Mouse (Mus musculus): ENCODE measurements around the gene Wdr34. TPM values are rescaled to one million over a fixed set of nuclear protein-coding genes. Genes with fewer than 3 reads are reported as not detected.

The Wdr34 gene
- polyA plus RNA-seq (2014; fragmentation: Nextera tagmentation; extraction: Ambion mirVana) = 30.1 and 33.9 TPM in 2 replicates

GRCm38 (mm10) chr2:30048699-30049388 is at the start of gene Wdr34:
Wdr34 (minus strand) TSS chr2:30048881.
- H3K27ac ChIP-seq (ENCODE audit: low read depth, low read length) = peak within 1 kb of the TSS; percentile 85
- peak within 1 kb of the TSS; percentile 56 for H3K4me2 ChIP-seq (replicated peaks; ENCODE audit: low read depth, low read length)
- 2% methylated on average over 53 of the region's 54 CpGs for WGBS
- DNase-seq (ENCODE audit: low spot score) (peak; percentile 99), ATAC-seq (ENCODE audit: low FRiP score) (peak; percentile 90)
- H3K9me3 ChIP-seq (ENCODE audit: control insufficient read depth, low read length) = no peaks in the 10 kb centered on the region
- H3K27me3 ChIP-seq (ENCODE audit: control insufficient read depth, insufficient read depth, low read length) = no peaks in the 10 kb centered on the region
- H3K36me3 ChIP-seq (ENCODE audit: control insufficient read depth, insufficient read depth, low read length) = no peaks in the 10 kb centered on the region
- H3K9ac ChIP-seq (ENCODE audit: low read depth, low read length) = peak within 1 kb of the TSS; percentile 71
- H3K4me1 ChIP-seq (replicated peaks; ENCODE audit: control insufficient read depth, insufficient read depth, low read length) = no peaks in the 10 kb centered on the region
- H3K4me3 ChIP-seq (ENCODE audit: low read depth, low read length) = peak within 1 kb of the TSS; percentile 56

GRCm38 (mm10) chr2:30095882-30096527 is 47.3 kb upstream of the Wdr34 start:
- H3K36me3 ChIP-seq (ENCODE audit: control insufficient read depth, insufficient read depth, low read length) = no peaks in the 10 kb centered on the region
- no peaks in the 10 kb centered on the region for H3K27me3 ChIP-seq (ENCODE audit: control insufficient read depth, insufficient read depth, low read length)
- peak; percentile 55 for DNase-seq (ENCODE audit: low spot score)
- H3K9me3 ChIP-seq (ENCODE audit: control insufficient read depth, low read length) = no peaks in the 10 kb centered on the region
- H3K4me2 ChIP-seq (replicated peaks; ENCODE audit: low read depth, low read length) = no peak overlapping the region
- H3K4me1 ChIP-seq (replicated peaks; ENCODE audit: control insufficient read depth, insufficient read depth, low read length) = no peaks in the 10 kb centered on the region; the same call in 1 of the 2 replicates
- no peak overlapping the region for H3K9ac ChIP-seq (ENCODE audit: low read depth, low read length)
- WGBS = 79% methylated on average over 2 of the region's 2 CpGs
- H3K4me3 ChIP-seq (ENCODE audit: low read depth, low read length) = no peak overlapping the region
- no peak overlapping the region for H3K27ac ChIP-seq (ENCODE audit: low read depth, low read length)
- no peak for ATAC-seq (ENCODE audit: low FRiP score)

GRCm38 (mm10) chr2:30094208-30094588 is 45.5 kb upstream of the Wdr34 start:
- DNase-seq (ENCODE audit: low spot score) = peak; percentile 29
- H3K4me2 ChIP-seq (replicated peaks; ENCODE audit: low read depth, low read length) = peak overlapping the region; percentile 75
- H3K4me1 ChIP-seq (replicated peaks; ENCODE audit: control insufficient read depth, insufficient read depth, low read length) = no peaks in the 10 kb centered on the region; the same call in 1 of the 2 replicates
- no peak overlapping the region for H3K27ac ChIP-seq (ENCODE audit: low read depth, low read length)
- H3K36me3 ChIP-seq (ENCODE audit: control insufficient read depth, insufficient read depth, low read length) = no peaks in the 10 kb centered on the region
- ATAC-seq (ENCODE audit: low FRiP score) = no peak
- H3K27me3 ChIP-seq (ENCODE audit: control insufficient read depth, insufficient read depth, low read length) = no peaks in the 10 kb centered on the region
- H3K9me3 ChIP-seq (ENCODE audit: control insufficient read depth, low read length) = no peaks in the 10 kb centered on the region
- peak overlapping the region; percentile 60 for H3K9ac ChIP-seq (ENCODE audit: low read depth, low read length)
- WGBS = 2% methylated on average over 13 of the region's 13 CpGs
- peak overlapping the region; percentile 63 for H3K4me3 ChIP-seq (ENCODE audit: low read depth, low read length)

GRCm38 (mm10) chr2:30093471-30094207 is 45.0 kb upstream of the Wdr34 start, which contains the start of gene Zdhhc12:
Zdhhc12 (minus strand) TSS chr2:30093648.
- DNase-seq (ENCODE audit: low spot score) (peak; percentile 89), ATAC-seq (ENCODE audit: low FRiP score) (peak; percentile 93)
- no peaks in the 10 kb centered on the region for H3K9me3 ChIP-seq (ENCODE audit: control insufficient read depth, low read length)
- peak within 1 kb of the TSS; percentile 75 for H3K4me2 ChIP-seq (replicated peaks; ENCODE audit: low read depth, low read length)
- peak within 1 kb of the TSS; percentile 63 for H3K4me3 ChIP-seq (ENCODE audit: low read depth, low read length)
- no peaks in the 10 kb centered on the region; the same call in 1 of the 2 replicates for H3K4me1 ChIP-seq (replicated peaks; ENCODE audit: control insufficient read depth, insufficient read depth, low read length)
- peak within 1 kb of the TSS; percentile 60 for H3K9ac ChIP-seq (ENCODE audit: low read depth, low read length)
- H3K27me3 ChIP-seq (ENCODE audit: control insufficient read depth, insufficient read depth, low read length) = no peaks in the 10 kb centered on the region
- WGBS = 0% methylated on average over 43 of the region's 51 CpGs
- H3K27ac ChIP-seq (ENCODE audit: low read depth, low read length) = no peak within 1 kb of the TSS
- no peaks in the 10 kb centered on the region for H3K36me3 ChIP-seq (ENCODE audit: control insufficient read depth, insufficient read depth, low read length)

- WGBS = 48% methylated on average over 6 of the region's 6 CpGs
- ATAC-seq (ENCODE audit: low FRiP score) = no peak
- Histone ChIP-seq H3K4me3 (ENCODE audit: low read depth, low read length) (no peak overlapping the region; the same call in 1 of the 2 replicates), H3K4me1 (replicated peaks; ENCODE audit: control insufficient read depth, insufficient read depth, low read length) (no peaks in the 10 kb centered on the region; the same call in 1 of the 2 replicates), H3K9me3 (ENCODE audit: control insufficient read depth, low read length) (no peaks in the 10 kb centered on the region), H3K9ac (ENCODE audit: low read depth, low read length) (no peak overlapping the region; the same call in 1 of the 2 replicates), H3K36me3 (ENCODE audit: control insufficient read depth, insufficient read depth, low read length) (no peaks in the 10 kb centered on the region), H3K27ac (ENCODE audit: low read depth, low read length) (no peak overlapping the region), H3K27me3 (ENCODE audit: control insufficient read depth, insufficient read depth, low read length) (no peaks in the 10 kb centered on the region), H3K4me2 (replicated peaks; ENCODE audit: low read depth, low read length) (peak overlapping the region; percentile 75; the same call in 1 of the 2 replicates)
- DNase-seq (ENCODE audit: low spot score) = peak; percentile 4
Measured at GRCm38 (mm10) chr2:30092280-30092918, 43.7 kb upstream of the Wdr34 start.

- Histone ChIP-seq H3K4me1 (replicated peaks; ENCODE audit: control insufficient read depth, insufficient read depth, low read length) (no peaks in the 10 kb centered on the region; the same call in 1 of the 2 replicates), H3K4me2 (replicated peaks; ENCODE audit: low read depth, low read length) (no peak overlapping the region), H3K9me3 (ENCODE audit: control insufficient read depth, low read length) (no peaks in the 10 kb centered on the region), H3K36me3 (ENCODE audit: control insufficient read depth, insufficient read depth, low read length) (no peaks in the 10 kb centered on the region), H3K27ac (ENCODE audit: low read depth, low read length) (no peak overlapping the region), H3K4me3 (ENCODE audit: low read depth, low read length) (no peak overlapping the region), H3K27me3 (ENCODE audit: control insufficient read depth, insufficient read depth, low read length) (no peaks in the 10 kb centered on the region), H3K9ac (ENCODE audit: low read depth, low read length) (no peak overlapping the region)
- no peak for ATAC-seq (ENCODE audit: low FRiP score)
- 95% methylated on average over 12 of the region's 12 CpGs for WGBS
- DNase-seq (ENCODE audit: low spot score) = no peak
Measured at GRCm38 (mm10) chr2:30091521-30091920, 42.8 kb upstream of the Wdr34 start.

- no peak for ATAC-seq (ENCODE audit: low FRiP score)
- DNase-seq (ENCODE audit: low spot score) = no peak
Measured at GRCm38 (mm10) chr2:30087310-30087709, 38.6 kb upstream of the Wdr34 start.

GRCm38 (mm10) chr2:30084632-30085031 is 36.0 kb upstream of the Wdr34 start:
- Histone ChIP-seq H3K27ac (ENCODE audit: low read depth, low read length) (no peak overlapping the region), H3K4me3 (ENCODE audit: low read depth, low read length) (peak overlapping the region; percentile 10; the same call in 1 of the 2 replicates), H3K9me3 (ENCODE audit: control insufficient read depth, low read length) (no peaks in the 10 kb centered on the region), H3K4me1 (replicated peaks; ENCODE audit: control insufficient read depth, insufficient read depth, low read length) (no peaks in the 10 kb centered on the region), H3K9ac (ENCODE audit: low read depth, low read length) (no peak overlapping the region; the same call in 1 of the 2 replicates), H3K36me3 (ENCODE audit: control insufficient read depth, insufficient read depth, low read length) (no peaks in the 10 kb centered on the region), H3K4me2 (replicated peaks; ENCODE audit: low read depth, low read length) (peak overlapping the region; percentile 29), H3K27me3 (ENCODE audit: control insufficient read depth, insufficient read depth, low read length) (no peaks in the 10 kb centered on the region)
- WGBS = 8% methylated on average over 12 of the region's 12 CpGs
- DNase-seq (ENCODE audit: low spot score) = peak; percentile 41
- ATAC-seq (ENCODE audit: low FRiP score) = peak; percentile 60; the same call in 1 of the 2 replicates

More at GRCm38 (mm10) chr2:30087310-30087709, 38.6 kb upstream of the Wdr34 start:
- WGBS = 89% methylated on average over 4 of the region's 4 CpGs
- Histone ChIP-seq H3K27me3 (ENCODE audit: control insufficient read depth, insufficient read depth, low read length) (no peaks in the 10 kb centered on the region), H3K36me3 (ENCODE audit: control insufficient read depth, insufficient read depth, low read length) (no peaks in the 10 kb centered on the region), H3K4me1 (replicated peaks; ENCODE audit: control insufficient read depth, insufficient read depth, low read length) (no peaks in the 10 kb centered on the region), H3K4me3 (ENCODE audit: low read depth, low read length) (no peak overlapping the region), H3K27ac (ENCODE audit: low read depth, low read length) (no peak overlapping the region), H3K4me2 (replicated peaks; ENCODE audit: low read depth, low read length) (no peak overlapping the region), H3K9ac (ENCODE audit: low read depth, low read length) (no peak overlapping the region), H3K9me3 (ENCODE audit: control insufficient read depth, low read length) (no peaks in the 10 kb centered on the region)
